Mouse (Mus musculus) hematopoietic stem cell, adult 5-6 weeks (primary cell): Measurements from ENCODE around the gene Gm11361. TPM values are rescaled to one million over a fixed set of nuclear protein-coding genes. Genes with fewer than 3 reads are reported as not detected.

Experiments
- ATAC-seq, 2 experiments: fragments of 125-278 bp in 1 of 2; replicated peaks in 1 of 2; 2 replicates each; pipeline ENCODE4 v1.8.0; 2016 to 2017; ENCODE audit warnings: inconsistent platforms in 2 of 2, mild to moderate bottlenecking in 2 of 2, moderate number of reproducible peaks in 2 of 2, low read depth in 1 of 2, moderate TSS enrichment in 1 of 2; ENCODE audit not compliant: low FRiP score in 2 of 2, poor library complexity in 2 of 2, severe bottlenecking in 2 of 2, insufficient read depth in 1 of 2, low TSS enrichment in 1 of 2
- total RNA-seq: library from RNA; stranded (forward); fragments of 172-1452, 232-1000 nt; gene quantifications from 2 replicates; pipeline ENCODE4 v1.2.3, GENCODE M21; 2017

Gm11361 gene
- total RNA-seq, result 7.7 and 18.5 TPM in 2 replicates

GRCm38 (mm10) chr13:28257228-28257627 lies at the start of gene Gm11361:
Gene Gm11361, plus strand, starts transcription at chr13:28257528.
- no peak for ATAC-seq

GRCm38 (mm10) chr13:28264399-28264798 lies 7.1 kb downstream of the Gm11361 start:
- no peak for ATAC-seq

- no peak for ATAC-seq
Observed at GRCm38 (mm10) chr13:28287368-28287767, 30.0 kb downstream of the Gm11361 start.

GRCm38 (mm10) chr13:28294272-28294671 lies 36.9 kb downstream of the Gm11361 start:
- ATAC-seq, result no peak

- ATAC-seq, result no peak
Observed at GRCm38 (mm10) chr13:28294757-28295361, 37.5 kb downstream of the Gm11361 start.

- no peak for ATAC-seq
Observed at GRCm38 (mm10) chr13:28295492-28295891, 38.2 kb downstream of the Gm11361 start.

- ATAC-seq, result no peak
Observed at GRCm38 (mm10) chr13:28297098-28297497, 39.8 kb downstream of the Gm11361 start.

GRCm38 (mm10) chr13:28297577-28297976 lies 40.2 kb downstream of the Gm11361 start:
- no peak for ATAC-seq

Other genes with a start within 250 kb of the Gm11361 start
- not detected in 2 replicates for gene Prl4a1, start 241.3 kb upstream of the Gm11361 start, total RNA-seq
- gene Prl5a1, start 115.0 kb upstream of the Gm11361 start, total RNA-seq, result not detected in 2 replicates